Mouse (Mus musculus) limb, embryonic 14.5 days (tissue): ENCODE results near the gene Tprkb. TPM values are rescaled to one million over a fixed set of nuclear protein-coding genes. Genes with fewer than 3 reads are reported as not detected.
"Not testable (repeated sequence)": the region's sequence is repeated elsewhere in the genome, so short reads cannot be mapped to it uniquely, and the experiment has no call there.

Source experiments
- ATAC-seq: fragments of 200-750 bp; cut with Nextera tagmentation; 2 replicates; pipeline ENCODE4 v1.8.0; 2017; ENCODE audit warnings: low read depth, moderate number of reproducible peaks, moderate TSS enrichment; ENCODE audit not compliant: low FRiP score
- DNase-seq: peaks from one replicate; pipeline ENCODE4 v3.0.0-alpha.2; 2015; ENCODE audit warnings: low spot score
- H3K27ac ChIP-seq: fragments of 300-500 bp; sonication (generic); replicated peaks from 2 replicates; pipeline ENCODE4 v1.5.1; 2014; ENCODE audit warnings: low read depth, mild to moderate bottlenecking, low read length, moderate library complexity, mixed read lengths
- H3K27me3 ChIP-seq: fragments of 300-500 bp; sonication (generic); 2 replicates; pipeline ENCODE4 v1.6.1; 2014; ENCODE audit warnings: low read length, mixed read lengths; ENCODE audit not compliant: control insufficient read depth, insufficient read depth
- H3K36me3 ChIP-seq: fragments of 300-500 bp; sonication (generic); 2 replicates; pipeline ENCODE4 v1.6.1; 2014; ENCODE audit warnings: mild to moderate bottlenecking, low read length, moderate library complexity, mixed read lengths; ENCODE audit not compliant: control insufficient read depth, insufficient read depth
- H3K4me1 ChIP-seq: fragments of 300-500 bp; sonication (generic); 2 replicates; pipeline ENCODE4 v1.6.1; 2014; ENCODE audit warnings: antibody characterized with exemption, low read length, mixed read lengths; ENCODE audit not compliant: control insufficient read depth, insufficient read depth
- H3K4me2 ChIP-seq: fragments of 300-500 bp; sonication (generic); replicated peaks from 2 replicates; pipeline ENCODE4 v1.6.1; 2014; ENCODE audit warnings: low read depth, mild to moderate bottlenecking, low read length, moderate library complexity; ENCODE audit not compliant: severe bottlenecking
- H3K4me3 ChIP-seq: fragments of 300-500 bp; sonication (generic); replicated peaks from 2 replicates; pipeline ENCODE4 v1.5.1; 2014; ENCODE audit warnings: low read length
- H3K9ac ChIP-seq: fragments of 300-500 bp; sonication (generic); 2 replicates; pipeline ENCODE4 v1.6.1; 2014; ENCODE audit warnings: mild to moderate bottlenecking, low read depth, low read length, moderate library complexity; ENCODE audit not compliant: severe bottlenecking
- H3K9me3 ChIP-seq: fragments of 300-500 bp; sonication (generic); 2 replicates; pipeline ENCODE4 v1.6.1; 2016; ENCODE audit warnings: low read length; ENCODE audit not compliant: control insufficient read depth
- POLR2A ChIP-seq: fragments of 200-500 bp; IDR thresholded peaks from 2 replicates; pipeline ENCODE4 v1.8.0; 2012; ENCODE audit warnings: inconsistent platforms, mild to moderate bottlenecking, moderate library complexity, borderline replicate concordance; ENCODE audit not compliant: insufficient read depth, insufficient read length; ENCODE audit errors: extremely low read depth
- WGBS: fragments of 180-500 bp; shearing (Covaris S2); extraction: QIAGEN DNeasy Blood & Tissue Kit; methylation state at CpG from one replicate; pipeline ENCODE4 v1.1.7; 2014; 5-methylcytosine and 5-hydroxymethylcytosine counted together
- polyA plus RNA-seq, 2 experiments: library from polyadenylated mRNA; depleted of rRNA in 1 of 2; stranded (reverse) in 1 of 2; unstranded in 1 of 2; fragments of >200 nt; fragmentation: Nextera tagmentation in 1 of 2; extraction: Ambion mirVana in 1 of 2; gene quantifications; 2 replicates each; pipeline versions ENCODE4 v1.2.1 to v1.2.3; 2012 to 2014

The Tprkb gene
- polyA plus RNA-seq, 2 experiments = 25.8 to 30.1 TPM

- not testable (repeated sequence) for H3K4me1 ChIP-seq, H3K27me3 ChIP-seq, H3K9me3 ChIP-seq, H3K36me3 ChIP-seq
- ATAC-seq (peak; percentile 93), DNase-seq (peak; percentile 66)
- Histone ChIP-seq H3K9ac (peak overlapping the region; percentile 59), H3K4me3 (peak overlapping the region; percentile 45), H3K27ac (0 out of 2 replicates have a peak overlapping the region, but pooled peaks have one; percentile 33), H3K4me2 (peak overlapping the region; percentile 59)
- TF ChIP-seq POLR2A = peak; percentile 17; the same call in 1 of the 2 replicates
- 1% methylated on average over 45 of the region's 50 CpGs for whole genome bisulfite sequencing
Observed at GRCm38 (mm10) chr6:85936508-85937465, 25.1 kb downstream of the Tprkb start.

GRCm38 (mm10) chr6:85938701-85939100, 27.0 kb downstream of the Tprkb start:
- ATAC-seq (no peak), DNase-seq (no peak)
- H3K27ac ChIP-seq = no peak overlapping the region
- H3K4me2 ChIP-seq = no peak overlapping the region
- H3K36me3 ChIP-seq = peaks cover 18% of the 10 kb centered on the region
- no peaks in the 10 kb centered on the region for H3K9me3 ChIP-seq
- no peak for TF ChIP-seq POLR2A
- H3K4me1 ChIP-seq = no peaks in the 10 kb centered on the region
- H3K27me3 ChIP-seq = no peaks in the 10 kb centered on the region
- H3K4me3 ChIP-seq = no peak overlapping the region
- no peak overlapping the region for H3K9ac ChIP-seq
- WGBS = 75% methylated on average over 10 of the region's 10 CpGs

GRCm38 (mm10) chr6:85942469-85942868, 30.8 kb downstream of the Tprkb start:
- Histone ChIP-seq H3K9ac (no peak overlapping the region), H3K27ac (no peak overlapping the region), H3K4me3 (no peak overlapping the region), H3K4me2 (no peak overlapping the region), H3K27me3 (no peaks in the 10 kb centered on the region), H3K4me1 (no peaks in the 10 kb centered on the region), H3K36me3 (peaks cover 55% of the 10 kb centered on the region), H3K9me3 (no peaks in the 10 kb centered on the region)
- ATAC-seq (no peak), DNase-seq (no peak)
- 95% methylated on average over 3 of the region's 3 CpGs for WGBS
- TF ChIP-seq POLR2A = no peak

GRCm38 (mm10) chr6:85948549-85948948, 36.9 kb downstream of the Tprkb start:
- H3K4me2 ChIP-seq = no peak overlapping the region
- H3K27ac ChIP-seq = no peak overlapping the region
- no peak for TF ChIP-seq POLR2A
- no peak overlapping the region for H3K4me3 ChIP-seq
- no peak overlapping the region for H3K9ac ChIP-seq
- 83% methylated on average over 6 of the region's 6 CpGs for WGBS
- no peak for ATAC-seq
- no peak for DNase-seq
- peaks cover 95% of the 10 kb centered on the region for H3K36me3 ChIP-seq
- H3K27me3 ChIP-seq = no peaks in the 10 kb centered on the region
- no peaks in the 10 kb centered on the region for H3K4me1 ChIP-seq
- no peaks in the 10 kb centered on the region for H3K9me3 ChIP-seq

GRCm38 (mm10) chr6:85957581-85957980, 45.9 kb downstream of the Tprkb start:
- peaks cover 10% of the 10 kb centered on the region for H3K4me1 ChIP-seq
- H3K4me3 ChIP-seq = no peak overlapping the region
- H3K9me3 ChIP-seq = no peaks in the 10 kb centered on the region
- H3K27ac ChIP-seq = no peak overlapping the region
- 93% methylated on average over 3 of the region's 3 CpGs for WGBS
- H3K4me2 ChIP-seq = no peak overlapping the region
- H3K9ac ChIP-seq = no peak overlapping the region
- H3K36me3 ChIP-seq = peaks cover 54% of the 10 kb centered on the region
- H3K27me3 ChIP-seq = no peaks in the 10 kb centered on the region
- DNase-seq (no peak), ATAC-seq (no peak)
- TF ChIP-seq POLR2A = no peak
